Mouse (Mus musculus) left cerebral cortex, adult 18-20 months (tissue): ENCODE results near the gene Sh2b3. TPM values are rescaled to one million over a fixed set of nuclear protein-coding genes. Genes with fewer than 3 reads are reported as not detected.

Source experiments
- DNase-seq, 2 experiments: peaks; one replicate each; pipeline ENCODE4 v3.0.0; 2021 to 2022; ENCODE audit warnings: low spot score in 2 of 2, mixed read lengths in 1 of 2
- total RNA-seq, 2 experiments: library from RNA; stranded (reverse); gene quantifications; 2 replicates each; pipeline ENCODE4 v1.2.3; 2021

Sh2b3 gene
- total RNA-seq, 2 experiments from 2014 or later, result 24.3 to 26.4 TPM

GRCm38 (mm10) chr5:121827876-121828275 lies 9.6 kb downstream of the Sh2b3 start:
- DNase-seq, result no peak

GRCm38 (mm10) chr5:121825606-121826005 lies 11.8 kb downstream of the Sh2b3 start:
- DNase-seq, result no peak

GRCm38 (mm10) chr5:121824121-121824520 lies 13.3 kb downstream of the Sh2b3 start:
- DNase-seq, result no peak

- no peak for DNase-seq
Measured at GRCm38 (mm10) chr5:121823668-121824067, 13.8 kb downstream of the Sh2b3 start.

- no peak for DNase-seq
Measured at GRCm38 (mm10) chr5:121822786-121823505, 14.5 kb downstream of the Sh2b3 start.

GRCm38 (mm10) chr5:121821552-121821951 lies 15.9 kb downstream of the Sh2b3 start:
- DNase-seq, result no peak

GRCm38 (mm10) chr5:121821116-121821515 lies 16.3 kb downstream of the Sh2b3 start:
- DNase-seq, result no peak

GRCm38 (mm10) chr5:121820657-121821056 lies 16.8 kb downstream of the Sh2b3 start:
- no peak for DNase-seq

GRCm38 (mm10) chr5:121820161-121820560 lies 17.3 kb downstream of the Sh2b3 start:
- DNase-seq, result no peak

- no peak for DNase-seq
Measured at GRCm38 (mm10) chr5:121819559-121819958, 17.9 kb downstream of the Sh2b3 start.

GRCm38 (mm10) chr5:121818862-121819261 lies 18.6 kb downstream of the Sh2b3 start:
- DNase-seq, result no peak

- no peak for DNase-seq
Measured at GRCm38 (mm10) chr5:121818401-121818800, 19.0 kb downstream of the Sh2b3 start.

GRCm38 (mm10) chr5:121817551-121817950 lies 19.9 kb downstream of the Sh2b3 start:
- DNase-seq, result no peak

GRCm38 (mm10) chr5:121816611-121817010 lies 20.8 kb downstream of the Sh2b3 start:
- no peak for DNase-seq

- DNase-seq, result no peak
Measured at GRCm38 (mm10) chr5:121815867-121816380, 21.5 kb downstream of the Sh2b3 start.

GRCm38 (mm10) chr5:121815067-121815466 lies 22.4 kb downstream of the Sh2b3 start:
- peak; percentile 51 to 69 for DNase-seq

GRCm38 (mm10) chr5:121813744-121814143 lies 23.7 kb downstream of the Sh2b3 start:
- DNase-seq, result no peak

GRCm38 (mm10) chr5:121812526-121813243 lies 24.8 kb downstream of the Sh2b3 start:
- DNase-seq, result no peak

GRCm38 (mm10) chr5:121811485-121811931 lies 25.9 kb downstream of the Sh2b3 start:
- DNase-seq, result no peak

GRCm38 (mm10) chr5:121810331-121811151 lies 26.9 kb downstream of the Sh2b3 start:
- DNase-seq, result no peak

- DNase-seq, result no peak
Measured at GRCm38 (mm10) chr5:121809667-121810224, 27.7 kb downstream of the Sh2b3 start.
